Mouse (Mus musculus) stomach, postnatal 0 days (tissue): ENCODE results near the gene Cdk12.

Experiments
- CTCF ChIP-seq: IDR thresholded peaks from 2 replicates; pipeline ENCODE4 v1.5.1; 2016; ENCODE audit warnings: antibody characterized with exemption, low read depth, mild to moderate bottlenecking, moderate library complexity
- EP300 ChIP-seq: optimal IDR thresholded peaks from 2 replicates; pipeline ENCODE3; 2016; ENCODE audit warnings: antibody characterized with exemption

DNA sequence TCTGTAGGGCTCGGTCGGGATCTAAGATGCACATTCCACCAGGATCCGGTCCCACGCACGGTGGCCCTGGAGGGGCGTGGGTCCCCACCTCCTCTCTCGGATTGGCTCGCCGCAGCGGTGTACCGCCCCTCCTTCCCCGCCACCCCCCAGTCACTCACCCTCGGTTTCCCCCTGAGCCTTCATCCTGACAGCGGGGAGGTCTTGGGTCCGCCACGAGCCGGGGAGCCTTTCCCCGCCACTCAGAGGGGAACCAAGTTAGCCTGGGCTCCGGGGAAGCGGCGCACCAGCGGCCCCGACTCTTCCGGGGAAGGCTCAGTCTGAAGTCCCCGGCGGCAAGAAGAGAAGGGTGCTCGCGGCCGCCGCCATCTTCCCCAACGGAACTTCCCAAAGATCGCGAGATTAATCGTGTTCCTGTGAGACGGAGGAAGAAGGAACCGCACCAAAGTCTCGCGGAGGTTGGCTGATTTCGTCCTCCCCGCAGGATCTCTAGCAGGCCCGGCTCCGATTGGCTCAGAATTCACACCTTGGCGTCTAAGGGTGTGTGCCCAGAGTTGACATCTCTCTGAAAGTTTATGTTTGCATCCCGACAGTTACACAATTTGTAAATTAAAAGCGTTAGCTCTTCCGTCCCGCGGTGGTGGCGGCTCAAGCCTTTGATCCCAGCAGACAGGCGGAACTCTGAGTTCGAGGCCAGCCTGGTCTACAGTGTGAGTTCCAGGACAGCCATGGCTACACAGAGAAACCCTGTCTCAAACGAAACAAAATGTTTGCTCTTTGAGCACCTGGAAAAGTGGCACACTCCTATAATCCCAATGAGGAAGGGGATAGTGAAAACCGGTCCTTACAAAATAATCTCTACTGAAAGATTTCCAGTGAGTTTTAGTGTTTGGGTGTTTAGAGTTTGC, 9.7 kb upstream of the Cdk12 start, which contains the start of gene Med1:
- TF ChIP-seq EP300 (peak; percentile 97), CTCF (no peak)
